Comparison of ENCODE assay signal across 29 mouse cellular contexts in genomic region chr9:119266121-119266395, GRCm38 (mm10). TPM values are rescaled to one million over a fixed set of nuclear protein-coding genes. Genes with fewer than 3 reads are reported as not detected.
"Had no signal": no experiment of that assay in that cellular context is flagged by ENCODE, and none has a peak within 500 bp of the region (broad histone marks: within the 10 kb centered on the region; RNA-seq: fewer than 3 reads in every experiment).

No protein-coding gene starts in this region.

RNA-seq across cellular contexts. Expression of gene Slc22a13, which starts 57.2 kb away (rescaled TPM):
- total RNA-seq: gastrocnemius, adult 8-10 months; gastrocnemius, postnatal 14 days; heart, adult 18-20 months; heart, adult 8-10 months; heart, postnatal 14 days; heart, postnatal 36 days; hematopoietic stem cell, adult 5-6 weeks; hindbrain, postnatal 0 days; layer of hippocampus, adult 2 months; layer of hippocampus, postnatal 10 days; layer of hippocampus, postnatal 25 days; left cerebral cortex, postnatal 36 days had no signal
- polyA plus RNA-seq: gonadal fat pad, adult 2 months; heart, embryonic 11.5 days; heart, embryonic 13.5 days; heart, embryonic 15.5 days; heart, postnatal 0 days; hindbrain, embryonic 11.5 days; hindbrain, embryonic 13.5 days; hindbrain, embryonic 15.5 days; hindbrain, postnatal 0 days; inflammation-experienced regulatory T-cells, adult 6 months; intestine, embryonic 15.5 days; intestine, postnatal 0 days; limb, embryonic 10.5 days; limb, embryonic 12.5 days; liver, embryonic 11.5 days; liver, embryonic 13.5 days; liver, embryonic 15.5 days; liver, postnatal 0 days had no signal
